Mouse (Mus musculus) intestine, postnatal 0 days (tissue): ENCODE results near the gene Narf. TPM values are rescaled to one million over a fixed set of nuclear protein-coding genes. Genes with fewer than 3 reads are reported as not detected.
A peak's percentile ranks its signal among the peaks of the same experiment; 100 is the strongest.

Experiments used
- ATAC-seq: fragments of 200-750 bp; cut with Nextera tagmentation; 2 replicates; pipeline ENCODE4 v1.8.0; 2017; ENCODE audit warnings: mild to moderate bottlenecking, moderate TSS enrichment, moderate library complexity
- H3K27ac ChIP-seq: fragments of 300-500 bp; sonication (generic); 2 replicates; pipeline ENCODE4 v1.5.1; 2014; ENCODE audit warnings: mild to moderate bottlenecking, low read depth, low read length, moderate library complexity
- H3K27me3 ChIP-seq: fragments of 300-500 bp; sonication (generic); replicated peaks from 2 replicates; pipeline ENCODE4 v1.6.1; 2014; ENCODE audit warnings: low read length, mixed read lengths; ENCODE audit not compliant: control insufficient read depth, insufficient read depth
- H3K36me3 ChIP-seq: fragments of 300-500 bp; sonication (generic); 2 replicates; pipeline ENCODE4 v1.6.1; 2014; ENCODE audit warnings: mild to moderate bottlenecking, moderate library complexity; ENCODE audit not compliant: control insufficient read depth, insufficient read depth
- H3K4me1 ChIP-seq: fragments of 300-500 bp; sonication (generic); replicated peaks from 2 replicates; pipeline ENCODE4 v1.6.1; 2014; ENCODE audit warnings: antibody characterized with exemption, low read length, mixed read lengths; ENCODE audit not compliant: control insufficient read depth, insufficient read depth
- H3K4me2 ChIP-seq: fragments of 300-500 bp; sonication (generic); replicated peaks from 2 replicates; pipeline ENCODE4 v1.6.1; 2014; ENCODE audit warnings: low read depth, mild to moderate bottlenecking, moderate library complexity
- H3K4me3 ChIP-seq: fragments of 300-500 bp; sonication (generic); 2 replicates; pipeline ENCODE4 v1.5.1; 2014; ENCODE audit warnings: low read depth, low read length
- H3K9ac ChIP-seq: fragments of 300-500 bp; sonication (generic); 2 replicates; pipeline ENCODE4 v1.6.1; 2014; ENCODE audit warnings: mild to moderate bottlenecking, low read depth, low read length
- H3K9me3 ChIP-seq: fragments of 300-500 bp; sonication (generic); 2 replicates; pipeline ENCODE4 v1.6.1; 2016; ENCODE audit warnings: mixed run types; ENCODE audit not compliant: control insufficient read depth
- CTCF ChIP-seq: sonication (generic); IDR thresholded peaks from 2 replicates; pipeline ENCODE4 v1.5.1; 2016; ENCODE audit warnings: low read depth, mild to moderate bottlenecking, control low read depth, antibody characterized with exemption, moderate library complexity
- WGBS: fragments of 180-500 bp; shearing (Covaris S2); extraction: QIAGEN DNeasy Blood & Tissue Kit; methylation state at CpG from one replicate; pipeline ENCODE4 v1.1.7; 2014; 5-methylcytosine and 5-hydroxymethylcytosine counted together
- polyA plus RNA-seq: library from polyadenylated mRNA; unstranded; fragments of >200 nt; fragmentation: Nextera tagmentation; extraction: Ambion mirVana; gene quantifications from 2 replicates; pipeline ENCODE4 v1.2.1, GENCODE M21; 2015

Gene Narf
- polyA plus RNA-seq, 1 experiment from 2014 or later, result 13.9 TPM

- H3K27me3 ChIP-seq, result no peaks in the 10 kb centered on the region
- H3K4me2 ChIP-seq, result peak within 1 kb of the TSS; percentile 92
- H3K27ac ChIP-seq, result peak within 1 kb of the TSS; percentile 87
- WGBS, result under 1% methylated on average over 90 of the region's 91 CpGs
- ATAC-seq, result peak; percentile 99
- H3K9ac ChIP-seq, result peak within 1 kb of the TSS; percentile 94
- H3K36me3 ChIP-seq, result peaks cover 20% of the 10 kb centered on the region
- peak within 1 kb of the TSS; percentile 92 for H3K4me3 ChIP-seq
- no peak for TF ChIP-seq CTCF
- no peaks in the 10 kb centered on the region for H3K4me1 ChIP-seq
- no peaks in the 10 kb centered on the region for H3K9me3 ChIP-seq
Measured at GRCm38 (mm10) chr11:121259160-121260100, 22.4 kb downstream of the Narf start, which contains the start of gene Foxk2. Foxk2 (plus strand) TSS chr11:121259990.

GRCm38 (mm10) chr11:121260211-121260906 lies 23.3 kb downstream of the Narf start:
- ATAC-seq, result peak; percentile 25; the same call in 1 of the 2 replicates
- H3K9me3 ChIP-seq, result no peaks in the 10 kb centered on the region
- TF ChIP-seq CTCF, result no peak
- H3K9ac ChIP-seq, result peak overlapping the region; percentile 94
- 1% methylated on average over 48 of the region's 60 CpGs for WGBS
- no peaks in the 10 kb centered on the region for H3K4me1 ChIP-seq
- peak overlapping the region; percentile 92 for H3K4me3 ChIP-seq
- peak overlapping the region; percentile 87 for H3K27ac ChIP-seq
- no peaks in the 10 kb centered on the region for H3K27me3 ChIP-seq
- H3K36me3 ChIP-seq, result peaks cover 13% of the 10 kb centered on the region
- peak overlapping the region; percentile 92 for H3K4me2 ChIP-seq

- peaks cover 12% of the 10 kb centered on the region; the same call in 1 of the 2 replicates for H3K36me3 ChIP-seq
- H3K4me2 ChIP-seq, result peak overlapping the region; percentile 92
- no peak overlapping the region for H3K27ac ChIP-seq
- ATAC-seq, result no peak
- 39% methylated on average over 2 of the region's 2 CpGs for WGBS
- TF ChIP-seq CTCF, result no peak
- no peaks in the 10 kb centered on the region for H3K9me3 ChIP-seq
- peak overlapping the region; percentile 94 for H3K9ac ChIP-seq
- no peaks in the 10 kb centered on the region for H3K27me3 ChIP-seq
- H3K4me1 ChIP-seq, result no peaks in the 10 kb centered on the region
- H3K4me3 ChIP-seq, result peak overlapping the region; percentile 92
Measured at GRCm38 (mm10) chr11:121261074-121261473, 24.0 kb downstream of the Narf start.

- TF ChIP-seq CTCF, result no peak
- H3K27ac ChIP-seq, result no peak overlapping the region
- WGBS, result 82% methylated on average over 8 of the region's 8 CpGs
- ATAC-seq, result no peak
- H3K9ac ChIP-seq, result no peak overlapping the region
- H3K9me3 ChIP-seq, result no peaks in the 10 kb centered on the region
- no peak overlapping the region for H3K4me3 ChIP-seq
- no peaks in the 10 kb centered on the region for H3K27me3 ChIP-seq
- H3K4me2 ChIP-seq, result no peak overlapping the region
- no peaks in the 10 kb centered on the region for H3K4me1 ChIP-seq
- H3K36me3 ChIP-seq, result peaks cover 3% of the 10 kb centered on the region; the same call in 1 of the 2 replicates
Measured at GRCm38 (mm10) chr11:121277516-121277915, 40.5 kb downstream of the Narf start.

- WGBS, result 73% methylated on average over 3 of the region's 3 CpGs
- H3K4me1 ChIP-seq, result no peaks in the 10 kb centered on the region
- peaks cover 3% of the 10 kb centered on the region; the same call in 1 of the 2 replicates for H3K36me3 ChIP-seq
- TF ChIP-seq CTCF, result no peak
- H3K4me3 ChIP-seq, result no peak overlapping the region
- H3K27me3 ChIP-seq, result no peaks in the 10 kb centered on the region
- no peak for ATAC-seq
- H3K4me2 ChIP-seq, result no peak overlapping the region
- no peak overlapping the region for H3K9ac ChIP-seq
- H3K9me3 ChIP-seq, result no peaks in the 10 kb centered on the region
- H3K27ac ChIP-seq, result no peak overlapping the region
Measured at GRCm38 (mm10) chr11:121278011-121278410, 41.0 kb downstream of the Narf start.

GRCm38 (mm10) chr11:121282911-121283310 lies 45.9 kb downstream of the Narf start:
- WGBS, result 49% methylated on average over 6 of the region's 6 CpGs
- ATAC-seq, result peak; percentile 25; the same call in 1 of the 2 replicates

More at GRCm38 (mm10) chr11:121282911-121283310, 45.9 kb downstream of the Narf start:
- H3K9ac ChIP-seq, result no peak overlapping the region
- H3K4me1 ChIP-seq, result no peaks in the 10 kb centered on the region
- TF ChIP-seq CTCF, result no peak
- no peaks in the 10 kb centered on the region for H3K9me3 ChIP-seq
- peak overlapping the region; percentile 46; the same call in 1 of the 2 replicates for H3K27ac ChIP-seq
- peak overlapping the region; percentile 27 for H3K4me2 ChIP-seq
- H3K36me3 ChIP-seq, result peaks cover 25% of the 10 kb centered on the region
- H3K4me3 ChIP-seq, result no peak overlapping the region
- no peaks in the 10 kb centered on the region for H3K27me3 ChIP-seq
